Mouse (Mus musculus): Measurements from ENCODE around the gene Abl2.

The Abl2 gene

DNA sequence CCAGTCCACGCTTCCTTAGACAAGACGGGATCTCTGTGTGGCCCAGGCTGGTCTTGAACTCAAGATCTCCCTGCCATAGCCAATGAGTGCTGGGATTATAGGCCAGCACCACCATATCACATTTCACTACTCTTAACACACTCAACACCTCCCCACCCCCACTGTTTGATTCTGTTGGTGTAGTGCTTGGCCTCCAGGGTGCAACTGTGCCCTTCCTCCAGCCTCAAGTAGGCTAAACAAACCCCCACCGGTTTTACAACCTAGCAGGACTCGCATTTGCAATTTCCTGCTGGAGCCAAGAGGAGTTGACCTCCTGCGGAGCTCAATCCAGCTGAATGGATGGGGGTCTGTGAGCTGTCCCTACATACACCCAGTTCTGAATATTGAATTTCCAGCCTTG, 110.0 kb downstream of the Abl2 start:
- in situ Hi-C loops (cut with MboI, MseI), result no loop called here

DNA sequence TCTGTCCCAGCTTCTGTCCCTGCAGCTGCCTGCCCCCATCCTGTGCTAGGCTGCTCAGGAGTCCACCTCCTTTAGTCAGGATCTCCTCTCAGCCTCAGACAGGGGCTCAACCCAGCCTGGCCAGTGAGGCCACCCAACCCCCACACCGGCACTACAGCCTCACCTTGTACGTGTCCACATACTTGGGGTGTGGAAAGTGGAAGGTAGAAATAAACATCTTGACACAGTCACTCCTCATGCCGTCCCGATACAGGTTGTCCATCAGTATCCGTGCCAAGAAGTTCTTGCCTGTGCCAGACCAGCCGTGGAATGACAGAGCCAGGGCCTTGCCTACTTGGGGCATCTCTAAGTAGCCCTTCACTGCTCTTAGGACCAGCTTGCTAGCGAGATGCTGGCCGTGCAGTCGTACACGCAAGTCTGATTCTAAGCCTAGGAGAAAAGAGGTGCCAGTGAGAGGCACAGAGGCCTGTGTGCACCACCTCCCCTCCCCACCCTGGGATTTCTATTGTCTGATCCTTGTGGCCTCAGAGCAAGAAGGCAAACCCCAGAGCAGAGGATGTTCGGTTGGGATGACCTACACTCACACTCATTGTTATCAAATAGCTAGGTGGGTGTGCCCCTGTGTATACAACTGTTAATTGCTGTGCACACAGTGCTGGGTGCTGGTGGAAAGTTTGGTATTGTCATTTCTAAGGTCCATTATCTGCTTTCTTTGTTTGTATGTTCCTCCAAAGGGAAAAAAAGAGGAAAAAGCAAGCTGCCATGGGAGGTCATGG, 110.8 kb downstream of the Abl2 start:
- in situ Hi-C loops (cut with MboI, MseI), result no loop called here

DNA sequence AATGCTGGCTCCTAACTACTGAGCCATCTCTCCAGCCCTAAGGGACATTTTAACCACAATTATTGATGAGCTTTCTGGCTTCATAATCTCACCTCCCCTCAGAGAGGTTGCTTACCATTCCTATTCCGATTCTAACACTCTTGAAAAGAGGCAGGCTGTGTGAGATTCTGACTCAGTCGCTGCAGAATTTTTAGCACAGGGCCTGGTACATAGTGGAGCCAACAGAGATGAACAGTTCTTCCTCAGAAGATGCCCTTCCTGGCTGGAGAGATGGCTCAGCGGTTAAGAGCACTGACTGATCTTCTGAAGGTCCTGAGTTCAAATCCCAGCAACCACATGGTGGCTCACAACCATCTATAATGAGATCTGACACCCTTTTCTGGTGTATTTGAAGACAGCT, 113.3 kb downstream of the Abl2 start:
- in situ Hi-C loops (cut with MboI, MseI), result no loop called here

DNA sequence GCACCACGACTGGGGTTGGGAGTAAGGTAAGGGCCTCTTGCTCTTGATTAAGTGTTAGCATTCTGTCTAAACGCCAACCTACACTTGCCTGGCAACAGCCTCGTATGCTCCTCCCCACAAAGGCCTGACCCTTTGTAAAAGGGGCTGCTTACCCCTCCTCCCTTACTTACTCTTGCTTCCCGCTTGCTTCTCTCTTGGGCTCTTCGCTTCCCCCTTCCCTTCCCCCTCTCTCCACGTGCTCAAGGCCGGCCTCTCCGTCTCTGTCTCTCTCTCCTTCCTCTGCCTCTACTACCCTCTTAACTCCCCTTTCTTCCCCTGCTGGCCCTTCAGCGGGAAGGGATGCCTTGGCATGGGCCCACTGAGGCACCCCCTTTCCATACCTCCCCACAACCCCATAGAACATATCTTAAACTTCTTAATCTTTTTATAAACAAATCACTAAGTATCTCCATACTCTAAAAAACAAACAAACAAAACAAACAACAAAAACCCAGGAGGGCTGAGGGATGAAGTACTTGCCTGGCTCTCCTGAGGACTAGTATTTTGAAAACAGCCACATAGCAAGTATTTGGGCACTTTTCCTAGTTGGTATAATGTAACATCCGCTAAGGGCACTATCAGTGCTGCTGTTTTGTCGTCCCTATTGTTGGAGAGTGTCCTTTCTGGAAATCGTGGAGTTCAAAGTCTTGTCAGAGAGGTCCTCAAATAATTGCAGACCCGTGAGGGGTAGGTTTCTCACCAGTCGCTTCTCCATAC, 114.3 kb downstream of the Abl2 start:
- in situ Hi-C loops (cut with MboI, MseI), result no loop called here

DNA sequence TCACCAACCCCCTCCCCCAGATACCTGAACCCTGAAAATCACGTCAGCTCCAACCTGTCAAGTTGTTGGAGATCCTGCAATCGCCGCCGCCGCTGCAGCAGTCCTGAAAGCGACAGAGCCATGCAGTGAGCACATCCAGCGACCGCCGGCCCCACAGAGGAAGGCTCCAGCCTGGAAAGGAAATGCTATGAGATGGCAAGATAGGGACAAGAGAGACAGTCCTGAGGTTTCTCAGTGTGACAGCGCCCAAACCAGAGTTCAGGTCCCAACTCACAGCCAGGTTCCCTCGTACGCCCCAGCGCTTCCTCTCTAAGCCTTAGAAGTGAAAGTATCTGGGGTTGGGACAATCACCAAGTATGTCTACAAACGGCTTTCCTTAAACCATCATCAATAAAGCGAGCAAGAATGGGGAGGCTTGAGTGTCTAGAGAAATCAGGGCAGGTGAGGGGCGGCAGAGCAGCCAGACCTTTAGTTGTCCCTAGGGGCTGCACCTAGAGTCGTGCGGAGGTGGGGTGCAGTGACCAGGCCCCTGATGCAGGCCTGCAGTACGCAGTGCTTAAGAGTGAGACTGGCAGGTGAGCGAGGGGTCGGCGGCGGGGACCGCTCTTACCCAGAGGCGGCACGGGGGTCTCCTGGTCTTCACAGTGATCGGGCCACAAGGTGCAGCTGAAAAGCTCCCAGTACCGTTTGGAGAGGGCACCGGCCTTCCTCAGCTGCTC, 115.0 kb downstream of the Abl2 start:
- in situ Hi-C loops (cut with MboI, MseI), result no loop called here

DNA sequence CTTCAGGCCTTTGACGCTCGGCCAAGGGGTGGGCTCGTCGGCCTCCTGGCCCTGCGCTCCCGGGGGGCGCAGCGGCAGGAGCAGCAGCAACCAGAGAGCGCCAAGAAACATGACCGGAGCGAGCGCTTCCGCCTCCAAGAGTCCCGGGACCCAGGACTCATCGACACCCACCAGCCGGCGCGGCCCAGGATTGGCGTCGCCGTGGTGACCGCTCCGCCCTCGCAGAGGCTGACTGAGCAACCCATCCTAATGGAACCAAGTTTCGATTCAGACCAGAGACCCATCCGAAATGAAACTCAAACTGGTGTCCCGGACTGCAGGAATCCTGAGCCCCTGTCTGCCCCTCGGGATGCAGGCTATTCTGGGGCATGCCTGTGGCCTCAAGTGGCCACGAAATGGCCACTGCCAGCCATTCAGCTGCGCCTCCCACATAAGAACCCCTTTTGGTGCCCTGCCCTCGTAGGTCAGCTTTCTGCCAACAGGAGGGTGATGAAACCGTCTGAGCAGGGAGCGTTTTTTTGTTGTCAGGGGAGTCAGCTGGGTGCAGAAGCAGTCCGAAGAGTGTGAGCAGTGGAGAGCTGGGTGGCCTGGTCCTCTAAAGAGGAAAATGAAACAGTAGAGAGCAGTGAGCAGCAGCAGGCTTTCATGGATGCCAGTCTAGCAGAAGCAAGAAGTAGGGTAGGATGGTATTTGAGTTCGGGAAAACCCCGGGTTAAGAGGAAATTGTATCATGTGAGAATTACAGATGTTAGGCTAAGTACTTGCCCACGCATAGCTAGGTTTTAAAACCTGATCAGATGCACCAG, 115.8 kb downstream of the Abl2 start, which contains the start of gene Tor3a:
Gene Tor3a (minus strand): TSS at position 162 of the 806 bp plus-strand sequence.
- in situ Hi-C loops (cut with MboI, MseI), result no loop called here

- in situ Hi-C loops (cut with MboI, MseI), result no loop called here
Observed at GRCm38 (mm10) chr1:156676171-156676570, 117.6 kb downstream of the Abl2 start.

GRCm38 (mm10) chr1:156676596-156676995, 118.0 kb downstream of the Abl2 start:
- in situ Hi-C loops (cut with MboI, MseI), result no loop called here

DNA sequence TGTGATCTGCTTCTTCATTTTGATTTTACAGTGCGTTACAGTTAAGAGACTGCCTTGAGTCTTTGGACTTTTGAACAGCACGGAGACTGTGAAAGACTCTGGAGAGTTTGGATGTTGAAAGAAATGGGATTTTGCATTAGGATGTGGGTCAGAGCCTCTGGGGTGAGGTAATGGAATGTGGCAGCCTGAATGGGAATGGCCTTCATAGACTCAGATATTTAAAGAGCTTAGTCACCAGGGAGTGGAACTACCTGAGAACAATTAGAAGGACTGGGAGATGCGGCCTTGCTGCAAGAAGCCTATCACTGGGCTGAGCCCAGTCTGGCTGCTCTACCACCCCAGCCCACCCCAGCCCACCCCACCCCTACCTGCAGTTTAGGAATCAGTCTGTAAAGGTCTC, 118.6 kb downstream of the Abl2 start:
- in situ Hi-C loops (cut with MboI, MseI), result no loop called here

DNA sequence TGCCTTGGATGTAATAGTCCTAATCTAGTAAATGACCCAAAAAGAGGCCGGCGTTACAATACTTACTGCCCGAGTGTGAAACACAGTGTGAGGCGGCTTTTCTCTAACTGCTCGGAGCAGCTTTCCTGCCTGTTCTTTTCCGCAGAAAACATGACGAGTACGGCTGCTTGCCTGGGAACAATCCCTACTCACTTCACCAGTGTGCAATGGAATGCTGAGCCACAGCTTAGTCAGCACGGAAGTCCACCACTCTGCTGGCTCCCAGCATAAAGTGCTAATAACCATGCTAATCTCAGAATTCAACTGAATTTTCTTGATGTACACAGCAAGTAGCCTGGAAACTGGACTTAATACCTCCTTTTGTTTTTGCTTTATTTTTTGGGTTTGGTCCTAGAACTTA, 121.0 kb downstream of the Abl2 start:
- in situ Hi-C loops (cut with MboI, MseI), result no loop called here

DNA sequence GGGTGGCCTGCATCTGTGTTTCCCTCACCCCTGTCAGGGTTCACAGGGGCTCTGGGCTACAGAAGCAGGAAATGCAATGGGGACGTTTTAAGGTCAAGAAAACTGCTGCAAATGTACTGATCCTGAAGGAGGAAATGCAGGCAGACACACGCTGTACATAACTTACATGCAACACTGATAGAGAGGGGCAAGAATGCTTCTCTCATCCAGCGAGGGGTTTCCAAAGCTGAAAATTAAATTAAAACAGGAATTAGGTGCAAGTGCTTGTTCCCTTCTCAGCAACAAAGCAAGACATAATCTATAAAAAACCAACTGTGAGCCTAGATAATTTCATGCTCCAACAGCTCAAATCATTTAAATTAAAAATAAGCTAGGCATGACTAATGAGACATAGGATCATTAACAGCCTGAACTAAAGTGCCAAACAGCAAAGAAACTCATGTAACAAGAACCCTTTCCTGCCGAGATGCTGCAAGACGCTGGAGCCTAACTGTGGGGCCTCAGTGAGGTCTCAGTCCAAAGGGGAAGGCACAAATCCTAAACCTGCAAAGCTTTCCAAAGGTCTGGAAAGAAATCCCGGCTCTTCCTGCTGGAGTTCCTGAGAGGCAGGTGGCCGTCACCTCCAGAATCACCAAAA, 127.6 kb downstream of the Abl2 start:
- in situ Hi-C loops (cut with MboI, MseI), result no loop called here

Measured in T-helper 17 cell (primary cell).